Mouse (Mus musculus) megakaryocyte, embryonic 14.5 days (primary cell): ENCODE measurements around the gene Phldb3.

Experiments
- FLI1 ChIP-seq: IDR thresholded peaks from 2 replicates; pipeline ENCODE4 v1.6.1; 2012; ENCODE audit warnings: low read length, inconsistent platforms, mixed read lengths
- GATA1 ChIP-seq: IDR thresholded peaks from 3 replicates; pipeline ENCODE4 v1.6.1; 2012; ENCODE audit warnings: mixed read lengths, low read length, inconsistent platforms, borderline replicate concordance

- TF ChIP-seq GATA1 (no peak), FLI1 (no peak)
These were observed 2.5 kb upstream of the Phldb3 start for GRCm38 (mm10) chr7:24608017-24608416.
